Comparison of ENCODE assay signal across 9 mouse cellular contexts in the genomic region with DNA sequence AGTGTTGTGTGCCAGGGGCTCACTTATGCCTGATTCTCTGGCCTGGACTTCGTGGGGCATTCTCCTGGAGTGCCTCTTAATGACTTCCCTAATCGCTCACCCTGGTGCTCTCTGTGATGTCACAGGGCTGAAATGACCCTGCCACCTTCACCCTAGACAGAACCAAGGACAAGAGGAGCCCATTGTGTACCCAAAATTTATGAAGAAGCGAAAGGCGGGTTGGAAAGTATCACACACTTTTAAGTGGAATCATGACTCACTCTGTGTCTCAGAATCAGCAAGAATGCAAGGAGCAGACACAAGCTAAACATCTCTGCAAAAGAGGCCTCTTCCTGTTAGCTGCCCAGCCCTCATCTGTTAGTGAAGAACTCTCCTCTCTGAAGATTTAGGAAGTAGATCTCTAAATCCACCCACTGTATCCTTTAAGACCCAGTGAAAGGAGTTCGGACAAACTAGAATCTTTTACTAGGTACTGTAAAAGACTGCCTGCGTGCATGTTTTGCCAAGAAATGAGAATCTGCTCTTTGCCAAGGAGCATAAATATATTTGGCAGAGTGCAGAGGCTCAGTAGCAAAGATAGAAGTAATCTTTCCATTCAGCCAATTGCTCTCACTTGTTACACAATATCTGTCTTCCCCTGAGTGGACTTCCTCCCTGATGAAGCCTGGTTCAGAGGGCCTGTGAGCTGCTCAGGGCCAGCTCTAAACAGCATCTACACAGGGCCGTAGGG.
DNase-seq lines count a peak whose midpoint lies in the region; ATAC-seq and TF ChIP-seq lines count a peak whose summit lies in the region.
"Had no signal": no experiment of that assay in that cellular context is flagged by ENCODE, and none has a peak within 500 bp of the region (broad histone marks: within the 10 kb centered on the region; RNA-seq: fewer than 3 reads in every experiment).

No protein-coding gene starts in this region.

- peaks cover 0 to 10% of the 10 kb centered on the region in 2 experiments; a peak in 2 of 4 replicates for H3K4me1 ChIP-seq in MEL (ENCODE audit: control insufficient read depth in 1 of 2, insufficient read depth in 2 of 2, low read length in 2 of 2)
- no peaks in the 10 kb centered on the region for H3K4me1 ChIP-seq in forebrain, embryonic 13.5 days

- H3K9me3 ChIP-seq in MEL (replicated peaks; ENCODE audit: insufficient read depth, low read length) = no peaks in the 10 kb centered on the region
- H3K9me3 ChIP-seq in forebrain, embryonic 13.5 days (replicated peaks) = no peaks in the 10 kb centered on the region
- H3K9me3 ChIP-seq: limb, embryonic 13.5 days had no signal

- under 1% methylated on average over 7 of the region's 7 CpGs for WGBS in macrophage (ENCODE audit: missing documents)
- WGBS in forebrain, embryonic 13.5 days = 78% methylated on average over 7 of the region's 7 CpGs

- no peak overlapping the region for H3K4me2 ChIP-seq in forebrain, embryonic 13.5 days
- H3K4me2 ChIP-seq: limb, embryonic 13.5 days had no signal

- TF ChIP-seq CTCF in MEL (IDR thresholded peaks at IDR 0.05 in 2 of 3, conservative IDR thresholded peaks at IDR 0.05 in 1 of 3; ENCODE audit: control insufficient read depth in 1 of 3, insufficient read depth in 1 of 3, low read depth in 2 of 3, low read length in 3 of 3, poor library complexity in 1 of 3, severe bottlenecking in 1 of 3) = no peak

- H3K4me3 ChIP-seq in MEL (ENCODE audit: control insufficient read depth in 1 of 2, insufficient read depth in 1 of 2, low read depth in 2 of 2, low read length in 2 of 2) = peak overlapping the region in 1 of 2 experiments; percentile 23; a peak in 2 of 4 replicates
- no peak overlapping the region for H3K4me3 ChIP-seq in macrophage (ENCODE audit: inconsistent target)
- no peak overlapping the region for H3K4me3 ChIP-seq in forebrain, embryonic 13.5 days
- H3K4me3 ChIP-seq: limb, embryonic 13.5 days had no signal

- no peaks in the 10 kb centered on the region for H3K79me2 ChIP-seq in MEL (ENCODE audit: control insufficient read depth, insufficient read depth, low read length, poor library complexity)
- no peaks in the 10 kb centered on the region for H3K79me2 ChIP-seq in macrophage (ENCODE audit: inconsistent target)

- peak overlapping the region; percentile 6; the same call in 1 of the 2 replicates for H3K9ac ChIP-seq in MEL (ENCODE audit: control insufficient read depth, low read depth, low read length, poor library complexity, severe bottlenecking)
- no peak overlapping the region for H3K9ac ChIP-seq in forebrain, embryonic 13.5 days
- H3K9ac ChIP-seq: limb, embryonic 13.5 days had no signal

- H3K27me3 ChIP-seq in MEL (ENCODE audit: control insufficient read depth in 1 of 2, insufficient read depth in 2 of 2, low read length in 2 of 2) = no peaks in the 10 kb centered on the region
- H3K27me3 ChIP-seq in forebrain, embryonic 13.5 days = no peaks in the 10 kb centered on the region
- H3K27me3 ChIP-seq: limb, embryonic 13.5 days had no signal

- TF ChIP-seq RAD21 in MEL (IDR thresholded peaks at IDR 0.05; ENCODE audit: low read depth, low read length) = no peak

- H3K36me3 ChIP-seq in MEL (ENCODE audit: control insufficient read depth in 1 of 2, insufficient read depth in 2 of 2, low read length in 2 of 2) = peaks cover 0 to 4% of the 10 kb centered on the region in 2 experiments; a peak in 1 of 4 replicates
- H3K36me3 ChIP-seq in macrophage (ENCODE audit: inconsistent target) = no peaks in the 10 kb centered on the region
- H3K36me3 ChIP-seq in forebrain, embryonic 13.5 days (ENCODE audit: poor library complexity, severe bottlenecking) = no peaks in the 10 kb centered on the region
- H3K36me3 ChIP-seq: limb, embryonic 13.5 days had no signal

- ATAC-seq in granulocyte monocyte progenitor cell, adult 5-6 weeks (replicated peaks; ENCODE audit: poor library complexity, severe bottlenecking) = peak; percentile 92
- no peak for ATAC-seq in forebrain, embryonic 13.5 days

- TF ChIP-seq POLR2A in MEL (IDR thresholded peaks at IDR 0.05; ENCODE audit: control insufficient read depth in 1 of 2, insufficient read depth in 1 of 2, low read depth in 1 of 2, low read length in 2 of 2, poor library complexity in 1 of 2) = no peak

- DNase-seq in 3T3-L1 (ENCODE audit: low read depth, low spot score) (peak; percentile 65), MEL (ENCODE audit: low read depth, low spot score) (peak; percentile 25)
- DNase-seq in layer of hippocampus, postnatal 14 days (ENCODE audit: low spot score in 2 of 2) = peak; percentile 4 to 7
- DNase-seq in cerebellum, postnatal 14 days = no peak
- no peak for DNase-seq in embryo, embryonic 11 days

- TF ChIP-seq EP300 in MEL (IDR thresholded peaks at IDR 0.05; ENCODE audit: low read depth in 1 of 2, low read length in 2 of 2) = no peak

- H3K27ac ChIP-seq in MEL (ENCODE audit: control insufficient read depth, low read depth, low read length) (peak overlapping the region; percentile 79), macrophage (peak overlapping the region; percentile 93)
- no peak overlapping the region for H3K27ac ChIP-seq in forebrain, embryonic 13.5 days
- H3K27ac ChIP-seq: limb, embryonic 13.5 days had no signal

TF ChIP-seq in MEL, 35 proteins besides CTCF, POLR2A, EP300 and RAD21:
- 0 out of 2 replicates have a peak, but pooled peaks have one; percentile 15 for TF ChIP-seq TBP (IDR thresholded peaks at IDR 0.05; ENCODE audit: low read depth, low read length)
- no peak for TF ChIP-seq TAL1 (IDR thresholded peaks at IDR 0.05; ENCODE audit: low read length)
- no peak for TF ChIP-seq CHD2 (IDR thresholded peaks at IDR 0.05; ENCODE audit: low read length)
- TF ChIP-seq ETS1 (IDR thresholded peaks at IDR 0.05; ENCODE audit: low read depth, low read length) = 0 out of 2 replicates have a peak, but pooled peaks have one; percentile 11

Comparison
In these comparisons a context has a peak if more than half of its experiments do, and no peak if none do; other contexts are left out.
1. DNase-seq: peak in 3T3-L1 (single experiment), MEL (single experiment) and layer of hippocampus, postnatal 14 days (2 of 2); none in cerebellum, postnatal 14 days (0 of 2) and embryo, embryonic 11 days (single experiment).